Mouse (Mus musculus) limb, embryonic 14.5 days (tissue): ENCODE measurements at regions not wholly inside any gene's neighbourhood (a gene's known extent, or its start where the extent isn't known, plus 50 kb on each side); places are given as distances from the start of the nearest gene placed in this dataset.

ENCODE experiments used
- ATAC-seq: fragments of 200-750 bp; cut with Nextera tagmentation; 2 replicates; pipeline ENCODE4 v1.8.0; 2017; ENCODE audit warnings: low read depth, moderate number of reproducible peaks, moderate TSS enrichment; ENCODE audit not compliant: low FRiP score
- DNase-seq: peaks from one replicate; pipeline ENCODE4 v3.0.0-alpha.2; 2015; ENCODE audit warnings: low spot score
- H3K27ac ChIP-seq: fragments of 300-500 bp; sonication (generic); replicated peaks from 2 replicates; pipeline ENCODE4 v1.5.1; 2014; ENCODE audit warnings: low read depth, mild to moderate bottlenecking, low read length, moderate library complexity, mixed read lengths
- H3K27me3 ChIP-seq: fragments of 300-500 bp; sonication (generic); 2 replicates; pipeline ENCODE4 v1.6.1; 2014; ENCODE audit warnings: low read length, mixed read lengths; ENCODE audit not compliant: control insufficient read depth, insufficient read depth
- H3K36me3 ChIP-seq: fragments of 300-500 bp; sonication (generic); 2 replicates; pipeline ENCODE4 v1.6.1; 2014; ENCODE audit warnings: mild to moderate bottlenecking, low read length, moderate library complexity, mixed read lengths; ENCODE audit not compliant: control insufficient read depth, insufficient read depth
- H3K4me1 ChIP-seq: fragments of 300-500 bp; sonication (generic); 2 replicates; pipeline ENCODE4 v1.6.1; 2014; ENCODE audit warnings: antibody characterized with exemption, low read length, mixed read lengths; ENCODE audit not compliant: control insufficient read depth, insufficient read depth
- H3K4me2 ChIP-seq: fragments of 300-500 bp; sonication (generic); replicated peaks from 2 replicates; pipeline ENCODE4 v1.6.1; 2014; ENCODE audit warnings: low read depth, mild to moderate bottlenecking, low read length, moderate library complexity; ENCODE audit not compliant: severe bottlenecking
- H3K4me3 ChIP-seq: fragments of 300-500 bp; sonication (generic); replicated peaks from 2 replicates; pipeline ENCODE4 v1.5.1; 2014; ENCODE audit warnings: low read length
- H3K9ac ChIP-seq: fragments of 300-500 bp; sonication (generic); 2 replicates; pipeline ENCODE4 v1.6.1; 2014; ENCODE audit warnings: mild to moderate bottlenecking, low read depth, low read length, moderate library complexity; ENCODE audit not compliant: severe bottlenecking
- H3K9me3 ChIP-seq: fragments of 300-500 bp; sonication (generic); 2 replicates; pipeline ENCODE4 v1.6.1; 2016; ENCODE audit warnings: low read length; ENCODE audit not compliant: control insufficient read depth
- POLR2A ChIP-seq: fragments of 200-500 bp; IDR thresholded peaks from 2 replicates; pipeline ENCODE4 v1.8.0; 2012; ENCODE audit warnings: inconsistent platforms, mild to moderate bottlenecking, moderate library complexity, borderline replicate concordance; ENCODE audit not compliant: insufficient read depth, insufficient read length; ENCODE audit errors: extremely low read depth
- WGBS: fragments of 180-500 bp; shearing (Covaris S2); extraction: QIAGEN DNeasy Blood & Tissue Kit; methylation state at CpG from one replicate; pipeline ENCODE4 v1.1.7; 2014; 5-methylcytosine and 5-hydroxymethylcytosine counted together

DNA sequence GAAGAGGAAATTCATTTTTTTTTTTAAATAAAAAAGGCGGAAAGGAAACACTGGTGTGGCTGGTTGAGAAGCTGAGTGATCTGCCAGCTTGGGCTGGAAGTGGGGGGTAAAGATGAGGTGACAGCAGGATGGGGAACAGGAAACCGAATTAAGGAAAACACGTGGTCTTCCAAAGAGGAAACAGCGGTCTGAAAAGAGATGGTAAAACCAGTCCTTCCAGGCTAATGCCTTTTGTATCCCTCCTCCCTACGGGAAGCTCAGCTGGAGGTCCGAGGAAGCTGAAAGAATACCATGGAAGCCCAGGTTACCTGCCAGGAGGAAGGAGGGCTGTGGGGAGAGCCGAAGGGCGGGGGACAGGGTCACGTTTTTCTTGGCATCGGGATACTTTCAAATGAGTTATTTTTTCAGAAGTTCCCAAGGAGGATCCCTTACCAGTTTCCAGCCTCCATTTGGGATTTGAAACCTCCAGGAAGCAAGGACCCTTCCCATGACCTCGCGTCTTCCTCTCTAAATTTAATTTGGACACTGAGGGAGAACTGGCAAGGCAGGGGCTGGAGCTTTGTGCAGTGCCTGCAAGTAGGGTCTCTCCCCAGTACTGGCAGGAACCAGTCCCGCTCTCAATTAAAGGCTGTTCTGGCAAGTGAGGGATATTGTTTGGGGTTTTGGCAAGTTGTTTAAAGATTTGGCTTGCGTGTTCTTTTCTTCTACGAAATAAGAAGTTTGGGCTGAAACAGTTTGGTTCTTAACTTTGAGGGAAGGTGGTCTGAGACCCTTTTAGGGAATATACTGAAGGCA lies 203.6 kb upstream of the Ankrd55 start:
- WGBS = 44% methylated on average over 15 of the region's 15 CpGs
- H3K4me2 ChIP-seq = no peak overlapping the region
- peaks cover 11% of the 10 kb centered on the region for H3K4me1 ChIP-seq
- H3K9me3 ChIP-seq = no peaks in the 10 kb centered on the region
- ATAC-seq = no peak
- no peaks in the 10 kb centered on the region for H3K36me3 ChIP-seq
- H3K27ac ChIP-seq = no peak overlapping the region
- DNase-seq = no peak
- no peak for TF ChIP-seq POLR2A
- no peak overlapping the region for H3K9ac ChIP-seq
- no peak overlapping the region for H3K4me3 ChIP-seq
- no peaks in the 10 kb centered on the region for H3K27me3 ChIP-seq

DNA sequence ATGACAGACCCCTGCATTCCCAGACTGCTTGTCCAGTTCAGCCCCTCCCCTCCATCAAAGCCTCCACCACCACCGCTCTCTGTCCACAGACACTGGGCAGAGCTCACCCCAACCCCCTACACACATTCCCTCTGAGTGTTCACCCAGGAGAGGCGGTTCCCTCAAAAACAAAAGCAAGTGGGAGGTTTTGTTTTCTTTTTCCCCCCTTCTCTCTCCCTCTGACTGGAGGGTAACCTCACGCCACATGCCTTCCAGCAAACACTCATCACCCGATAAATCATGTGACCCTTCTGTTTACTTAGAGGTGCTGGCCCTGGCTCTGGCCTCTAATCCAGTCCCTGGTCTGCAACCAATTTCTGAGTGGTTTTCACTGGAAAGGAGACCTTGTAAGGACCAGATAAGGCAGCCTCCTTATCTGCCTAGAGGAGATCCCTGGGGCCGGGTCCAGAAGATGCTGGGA lies 199.9 kb upstream of the Ankrd55 start:
- Histone ChIP-seq H3K9ac (no peak overlapping the region), H3K36me3 (no peaks in the 10 kb centered on the region), H3K27me3 (no peaks in the 10 kb centered on the region), H3K4me3 (no peak overlapping the region), H3K4me1 (peaks cover 14% of the 10 kb centered on the region), H3K4me2 (no peak overlapping the region), H3K9me3 (no peaks in the 10 kb centered on the region), H3K27ac (peak overlapping the region; percentile 48; the same call in 1 of the 2 replicates)
- no peak for TF ChIP-seq POLR2A
- WGBS = 18% methylated on average over 5 of the region's 5 CpGs
- DNase-seq (peak; percentile 33), ATAC-seq (no peak)

DNA sequence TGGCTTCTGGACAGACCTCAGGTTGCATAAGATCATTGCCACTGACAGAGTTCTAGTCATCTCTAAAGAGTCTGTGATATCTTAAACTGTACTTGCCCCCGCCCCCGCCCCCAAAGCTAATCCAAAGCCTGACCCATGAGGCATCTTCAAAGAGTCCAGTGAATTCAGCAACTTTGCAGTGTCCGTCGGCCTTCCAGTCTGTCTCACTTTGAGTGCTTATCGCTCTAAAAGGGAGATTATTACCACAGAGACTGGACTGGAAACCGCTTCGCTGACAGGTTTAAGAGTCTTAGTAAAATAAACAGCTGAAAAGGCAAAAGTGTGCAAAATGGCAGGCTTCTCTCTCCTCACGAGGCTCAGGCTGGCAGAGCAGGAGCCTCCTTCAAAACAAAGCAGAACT lies 197.5 kb upstream of the Ankrd55 start:
- TF ChIP-seq POLR2A = no peak
- Histone ChIP-seq H3K27ac (no peak overlapping the region), H3K27me3 (no peaks in the 10 kb centered on the region), H3K36me3 (no peaks in the 10 kb centered on the region), H3K9ac (no peak overlapping the region), H3K4me1 (peaks cover 14% of the 10 kb centered on the region), H3K4me3 (no peak overlapping the region), H3K4me2 (no peak overlapping the region), H3K9me3 (no peaks in the 10 kb centered on the region)
- no peak for ATAC-seq
- DNase-seq = no peak
- 44% methylated on average over 8 of the region's 8 CpGs for WGBS

DNA sequence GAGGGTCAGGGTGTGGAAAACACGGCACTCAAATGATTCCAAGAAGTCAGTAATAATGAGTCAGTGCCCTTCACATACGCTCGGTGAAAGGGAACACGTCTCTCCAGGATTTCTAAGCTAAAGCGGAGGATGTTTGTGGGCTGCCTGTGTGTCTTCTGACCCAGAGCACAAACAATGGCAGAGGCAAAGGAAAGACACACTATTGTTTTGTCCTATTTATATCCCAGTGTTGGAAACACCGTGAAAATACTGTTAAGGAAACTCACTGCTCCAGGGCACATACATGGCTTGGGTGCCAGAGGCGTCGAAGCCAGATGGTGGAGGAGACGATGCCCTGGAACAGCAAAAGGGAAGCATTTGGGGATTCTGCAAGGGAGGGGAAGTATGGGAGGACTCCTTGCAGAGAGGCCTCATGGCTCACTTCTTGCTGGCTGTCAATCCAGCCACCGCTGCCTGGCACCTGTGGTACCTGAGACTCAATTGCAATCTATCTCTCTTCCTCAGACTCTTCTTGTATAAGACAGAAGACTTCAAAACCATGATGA lies 192.6 kb upstream of the Ankrd55 start:
- Histone ChIP-seq H3K4me2 (no peak overlapping the region), H3K36me3 (no peaks in the 10 kb centered on the region), H3K4me3 (no peak overlapping the region), H3K27ac (no peak overlapping the region), H3K9ac (no peak overlapping the region), H3K9me3 (no peaks in the 10 kb centered on the region), H3K27me3 (no peaks in the 10 kb centered on the region), H3K4me1 (peaks cover under 1% of the 10 kb centered on the region; the same call in 1 of the 2 replicates)
- no peak for TF ChIP-seq POLR2A
- WGBS = 77% methylated on average over 10 of the region's 10 CpGs
- ATAC-seq (no peak), DNase-seq (no peak)

- Histone ChIP-seq H3K4me2 (peak overlapping the region; percentile 77), H3K36me3 (no peaks in the 10 kb centered on the region), H3K4me1 (peaks cover 5% of the 10 kb centered on the region), H3K27me3 (no peaks in the 10 kb centered on the region), H3K9me3 (no peaks in the 10 kb centered on the region), H3K9ac (0 out of 2 replicates have a peak overlapping the region, but pooled peaks have one; percentile 52), H3K27ac (no peak overlapping the region), H3K4me3 (peak overlapping the region; percentile 47)
- ATAC-seq (no peak), DNase-seq (no peak)
- no peak for TF ChIP-seq POLR2A
- 41% methylated on average over 7 of the region's 7 CpGs for WGBS
Observed at GRCm38 (mm10) chr13:112099953-112100591, 188.2 kb upstream of the Ankrd55 start.
